Mouse (Mus musculus) WW6 (cell line): ENCODE results near the gene Hist1h2ao.
A peak's percentile ranks its signal among the peaks of the same experiment; 100 is the strongest.
"Not testable (repeated sequence)": the region's sequence is repeated elsewhere in the genome, so short reads cannot be mapped to it uniquely, and the experiment has no call there.

Experiments
- DNase-seq: peaks from one replicate; pipeline ENCODE4 v3.0.0-alpha.2; 2013; ENCODE audit warnings: low read depth, low spot score

Hist1h2ao gene

DNA sequence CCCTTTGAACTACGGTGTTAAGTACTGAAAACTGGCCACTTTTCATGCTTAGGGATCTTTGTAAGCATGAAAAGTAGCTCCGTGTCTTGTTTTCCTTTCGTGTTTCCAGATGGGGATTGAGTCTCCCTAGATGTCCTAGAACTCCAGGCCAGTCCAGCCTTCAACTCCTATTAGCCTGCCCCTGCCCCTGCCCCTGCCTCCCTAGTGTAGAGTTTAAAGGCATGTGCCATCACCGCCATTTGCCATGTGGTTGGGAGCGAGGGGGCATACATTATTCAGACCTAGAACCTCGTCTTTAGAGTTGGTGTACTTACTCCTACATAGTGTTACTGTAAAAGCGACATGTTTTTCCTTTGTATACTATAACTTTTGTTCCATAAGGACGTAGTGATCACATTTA, 809 bp downstream of the Hist1h2ao start:
- DNase-seq = not testable (repeated sequence)

DNA sequence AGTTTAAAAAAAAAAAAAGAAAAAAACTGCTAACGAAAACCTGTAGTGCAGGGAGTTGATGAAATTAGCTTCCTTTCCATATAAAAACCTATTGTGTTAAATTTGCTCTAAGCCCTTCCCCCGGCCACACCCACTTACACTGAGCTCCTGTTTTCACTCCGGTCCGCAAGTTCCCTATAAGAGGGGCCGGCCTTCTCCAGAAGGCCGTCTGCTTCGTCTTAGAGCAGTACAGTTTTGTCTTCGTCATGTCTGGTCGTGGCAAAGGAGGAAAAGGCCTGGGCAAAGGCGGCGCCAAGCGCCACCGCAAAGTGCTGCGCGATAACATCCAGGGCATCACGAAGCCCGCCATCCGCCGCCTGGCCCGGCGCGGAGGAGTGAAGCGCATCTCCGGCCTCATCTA, 1.3 kb downstream of the Hist1h2ao start, which contains the start of gene Hist1h4m:
Gene Hist1h4m, plus strand, starts transcription at position 208 of the 400 bp plus-strand sequence.
- not testable (repeated sequence) for DNase-seq

DNA sequence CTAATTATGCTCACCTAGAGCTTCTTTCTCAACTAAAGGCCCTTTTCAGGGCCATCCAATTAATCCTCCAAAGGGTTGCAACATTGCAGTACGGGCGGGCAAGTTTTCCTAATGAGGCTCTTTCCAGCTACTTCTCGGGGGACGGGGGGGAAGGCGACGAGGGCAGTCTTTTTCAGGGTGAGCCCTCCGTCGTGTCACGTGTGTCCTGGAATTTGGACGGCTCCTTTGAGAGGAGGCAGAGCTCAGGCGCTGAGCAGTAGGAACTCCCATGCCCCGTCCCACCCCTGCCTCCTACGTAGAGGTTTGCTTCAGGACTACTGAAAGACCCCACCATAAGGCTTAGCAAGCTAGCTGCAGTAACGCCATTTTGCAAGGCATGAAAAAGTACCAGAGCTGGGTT, 1.8 kb downstream of the Hist1h2ao start:
- not testable (repeated sequence) for DNase-seq

DNA sequence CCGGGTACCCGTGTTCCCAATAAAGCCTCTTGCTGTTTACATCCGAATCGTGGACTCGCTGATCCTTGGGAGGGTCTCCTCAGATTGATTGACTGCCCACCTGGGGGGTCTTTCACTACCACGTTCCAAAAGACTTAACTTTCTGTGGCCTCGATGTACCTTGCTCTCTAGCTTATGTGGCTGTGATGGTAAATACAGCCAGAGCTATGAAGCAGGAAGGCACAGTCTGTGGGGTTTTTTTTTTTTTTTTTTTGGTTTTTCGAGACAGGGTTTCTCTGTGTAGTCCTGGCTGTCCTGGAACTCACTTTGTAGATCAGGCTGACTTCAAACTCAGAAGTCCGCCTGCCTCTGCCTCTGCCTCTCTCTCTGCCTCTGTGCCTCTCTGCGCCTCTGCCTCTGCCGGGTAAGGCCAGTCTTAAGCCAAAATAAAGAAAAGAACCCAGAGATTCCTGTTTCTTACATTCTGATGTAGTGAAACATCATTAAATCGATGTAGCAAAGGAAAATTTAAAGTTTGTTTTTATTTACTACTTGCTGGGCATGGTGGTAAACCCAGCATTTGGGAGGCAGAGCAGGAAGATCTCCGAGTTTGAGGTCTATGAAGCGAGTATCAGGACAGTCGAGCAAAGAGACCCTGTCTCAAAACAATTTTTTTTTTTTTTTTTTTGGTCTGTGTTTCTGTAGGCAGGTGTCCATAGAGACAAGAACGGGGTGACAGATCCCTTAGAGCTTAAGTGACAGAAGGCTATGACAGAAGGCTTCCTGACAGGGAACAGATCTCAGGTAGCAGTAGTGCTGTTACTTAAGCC, 10.0 kb downstream of the Hist1h2ao start:
- DNase-seq = not testable (repeated sequence)

DNA sequence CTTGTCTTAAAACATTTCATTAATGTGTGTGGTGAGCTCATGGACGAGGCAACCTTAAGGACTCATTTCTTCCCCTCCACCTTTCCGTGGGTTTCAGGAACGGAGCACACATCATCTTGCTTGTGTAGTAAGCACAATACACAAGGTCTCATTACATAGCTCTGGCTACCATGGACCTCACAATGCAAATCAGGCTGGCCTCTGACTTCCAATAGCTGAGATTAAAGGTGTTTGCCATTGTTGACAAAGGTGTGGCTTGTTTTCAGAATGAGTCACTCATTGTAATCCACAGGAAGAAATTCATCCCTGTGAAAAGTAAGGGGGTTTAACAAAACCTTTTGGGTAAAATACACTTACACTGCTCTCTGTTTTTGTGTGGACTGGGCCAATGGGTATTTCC, 18.2 kb downstream of the Hist1h2ao start:
- DNase-seq = no peak

DNA sequence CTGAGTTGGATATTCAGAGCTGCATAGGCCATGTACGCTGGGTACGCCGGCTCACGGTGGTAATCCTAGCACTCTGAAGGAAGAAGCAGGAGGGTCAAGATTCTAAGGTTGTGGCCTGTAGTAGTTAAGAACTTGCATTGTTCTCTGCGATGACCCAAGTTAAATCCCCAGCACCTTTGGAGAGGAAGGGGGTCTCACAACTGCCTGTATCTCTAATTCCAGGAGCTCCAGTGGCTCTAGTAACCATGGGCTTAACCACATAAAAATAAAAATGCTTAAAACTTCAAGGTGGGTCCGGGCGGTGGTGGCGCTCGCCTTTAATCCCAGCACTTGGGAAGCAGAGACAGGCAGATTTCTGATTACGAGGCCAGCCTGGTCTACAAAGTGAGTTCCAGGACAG, 20.1 kb downstream of the Hist1h2ao start:
- DNase-seq = no peak

DNA sequence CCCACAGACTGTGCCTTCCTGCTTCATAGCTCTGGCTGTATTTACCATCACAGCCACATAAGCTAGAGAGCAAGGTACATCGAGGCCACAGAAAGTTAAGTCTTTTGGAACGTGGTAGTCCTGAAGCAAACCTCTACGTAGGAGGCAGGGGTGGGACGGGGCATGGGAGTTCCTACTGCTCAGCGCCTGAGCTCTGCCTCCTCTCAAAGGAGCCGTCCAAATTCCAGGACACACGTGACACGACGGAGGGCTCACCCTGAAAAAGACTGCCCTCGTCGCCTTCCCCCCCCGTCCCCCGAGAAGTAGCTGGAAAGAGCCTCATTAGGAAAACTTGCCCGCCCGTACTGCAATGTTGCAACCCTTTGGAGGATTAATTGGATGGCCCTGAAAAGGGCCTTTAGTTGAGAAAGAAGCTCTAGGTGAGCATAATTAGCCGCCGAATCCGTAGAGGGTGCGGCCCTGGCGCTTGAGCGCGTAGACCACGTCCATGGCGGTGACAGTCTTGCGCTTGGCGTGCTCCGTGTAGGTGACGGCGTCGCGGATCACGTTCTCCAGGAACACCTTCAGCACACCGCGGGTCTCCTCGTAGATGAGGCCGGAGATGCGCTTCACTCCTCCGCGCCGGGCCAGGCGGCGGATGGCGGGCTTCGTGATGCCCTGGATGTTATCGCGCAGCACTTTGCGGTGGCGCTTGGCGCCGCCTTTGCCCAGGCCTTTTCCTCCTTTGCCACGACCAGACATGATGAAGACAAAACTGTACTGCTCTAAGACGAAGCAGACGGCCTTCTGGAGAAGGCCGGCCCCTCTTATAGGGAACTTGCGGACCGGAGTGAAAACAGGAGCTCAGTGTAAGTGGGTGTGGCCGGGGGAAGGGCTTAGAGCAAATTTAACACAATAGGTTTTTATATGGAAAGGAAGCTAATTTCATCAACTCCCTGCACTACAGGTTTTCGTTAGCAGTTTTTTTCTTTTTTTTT, 21.4 kb downstream of the Hist1h2ao start, which contains the start of gene Hist1h4n:
Gene Hist1h4n, minus strand, starts transcription at position 779 of the 977 bp plus-strand sequence.
- DNase-seq = not testable (repeated sequence)

DNA sequence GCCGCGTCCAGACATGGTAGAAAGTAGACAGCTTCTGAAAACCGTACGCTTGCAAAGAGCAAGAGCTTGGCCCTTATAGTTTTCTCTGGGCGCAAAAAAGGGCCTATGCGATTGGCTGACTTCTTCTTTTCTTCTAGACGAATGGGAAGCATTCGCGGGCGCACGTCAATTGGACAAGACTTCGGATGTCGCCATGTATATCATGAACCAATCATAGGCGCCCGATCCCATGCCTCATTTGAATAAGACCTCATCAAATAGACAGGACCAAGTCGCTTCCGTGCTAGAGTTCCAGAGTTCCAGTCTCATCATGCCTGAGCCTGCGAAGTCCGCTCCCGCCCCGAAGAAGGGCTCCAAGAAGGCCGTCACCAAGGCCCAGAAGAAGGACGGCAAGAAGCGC, 23.2 kb downstream of the Hist1h2ao start, which contains the start of the genes Hist1h2ap and Hist1h2br:
Gene Hist1h2ap, minus strand, starts transcription at position 47 of the 400 bp plus-strand sequence.
Gene Hist1h2br, plus strand, starts transcription at position 283 of the 400 bp plus-strand sequence.
- not testable (repeated sequence) for DNase-seq

DNA sequence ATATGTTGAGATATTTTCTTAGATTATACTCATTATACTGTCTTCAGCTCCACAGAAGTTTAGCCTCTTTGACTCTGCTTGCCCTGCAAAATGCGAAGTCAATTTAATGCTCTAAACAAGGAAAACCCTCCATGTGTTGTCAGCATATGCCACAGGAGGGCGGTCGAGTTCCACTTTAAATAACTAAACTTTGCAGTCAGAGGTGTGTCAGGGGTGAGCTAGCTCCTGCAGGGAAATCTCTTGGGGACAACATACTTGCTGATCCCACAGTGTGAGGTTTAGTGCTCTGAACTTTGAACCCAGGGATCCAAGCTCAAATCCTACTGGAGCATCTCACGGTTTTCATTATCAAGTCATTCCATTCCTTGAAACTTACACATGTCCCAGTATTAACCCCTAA, 30.2 kb downstream of the Hist1h2ao start:
- not testable (repeated sequence) for DNase-seq

DNA sequence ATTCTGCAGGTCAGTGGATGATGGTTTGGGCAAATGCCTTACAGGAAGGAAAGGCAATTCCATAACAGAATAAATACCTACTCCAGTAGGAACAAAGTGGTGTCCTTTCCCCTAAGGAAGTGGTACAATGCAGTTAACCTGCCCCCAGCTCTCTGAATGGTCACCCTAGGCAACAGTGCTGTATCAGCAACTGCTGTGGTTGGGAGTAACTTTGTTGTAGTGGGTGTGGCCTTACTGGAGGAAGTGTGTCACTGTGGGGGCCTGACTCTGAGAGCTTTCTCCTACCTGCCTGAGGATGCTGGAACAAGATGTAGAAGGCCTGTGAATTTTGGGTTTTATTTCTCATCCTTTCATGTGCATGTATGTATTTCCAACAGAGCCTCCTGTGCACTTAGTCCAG, 36.1 kb downstream of the Hist1h2ao start:
- not testable (repeated sequence) for DNase-seq

DNA sequence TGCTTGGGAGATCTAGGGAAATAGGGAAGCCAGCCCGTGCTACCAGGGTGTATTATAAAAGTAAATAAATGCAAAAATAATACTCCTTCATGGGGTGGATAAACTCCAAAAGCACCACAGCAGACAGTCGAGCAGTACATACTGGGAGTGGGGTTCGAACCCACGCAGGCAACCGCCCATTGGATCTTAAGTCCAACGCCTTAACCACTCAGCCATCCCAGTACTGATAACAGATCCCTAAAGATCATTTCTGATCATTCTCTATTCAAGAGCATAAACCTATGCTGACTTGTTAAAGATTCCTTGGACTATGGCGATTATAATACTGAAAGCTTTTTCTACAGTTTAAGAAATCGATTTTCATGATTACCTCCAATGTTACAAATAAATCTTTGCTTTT, 37.6 kb downstream of the Hist1h2ao start:
- DNase-seq = peak; percentile 47

DNA sequence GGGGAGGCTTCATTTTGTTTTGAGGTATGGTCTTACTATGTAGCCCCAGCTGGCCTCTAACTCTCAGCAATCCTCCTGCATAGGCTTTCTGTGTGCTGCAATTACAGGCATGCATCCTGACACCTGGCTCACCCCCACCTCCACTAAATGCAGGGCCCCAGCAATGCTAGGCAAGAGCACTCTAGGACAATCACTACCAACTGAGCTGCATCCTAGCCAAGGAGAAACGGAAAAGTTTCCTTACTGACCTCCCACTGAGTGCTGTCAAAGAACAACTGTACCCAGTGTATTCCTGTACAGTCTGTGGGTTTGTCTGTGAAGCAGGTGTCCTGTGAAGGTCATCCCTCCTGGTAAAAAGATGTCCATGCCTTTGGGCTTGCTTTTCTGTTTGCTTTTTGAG, 40.4 kb downstream of the Hist1h2ao start:
- not testable (repeated sequence) for DNase-seq

DNA sequence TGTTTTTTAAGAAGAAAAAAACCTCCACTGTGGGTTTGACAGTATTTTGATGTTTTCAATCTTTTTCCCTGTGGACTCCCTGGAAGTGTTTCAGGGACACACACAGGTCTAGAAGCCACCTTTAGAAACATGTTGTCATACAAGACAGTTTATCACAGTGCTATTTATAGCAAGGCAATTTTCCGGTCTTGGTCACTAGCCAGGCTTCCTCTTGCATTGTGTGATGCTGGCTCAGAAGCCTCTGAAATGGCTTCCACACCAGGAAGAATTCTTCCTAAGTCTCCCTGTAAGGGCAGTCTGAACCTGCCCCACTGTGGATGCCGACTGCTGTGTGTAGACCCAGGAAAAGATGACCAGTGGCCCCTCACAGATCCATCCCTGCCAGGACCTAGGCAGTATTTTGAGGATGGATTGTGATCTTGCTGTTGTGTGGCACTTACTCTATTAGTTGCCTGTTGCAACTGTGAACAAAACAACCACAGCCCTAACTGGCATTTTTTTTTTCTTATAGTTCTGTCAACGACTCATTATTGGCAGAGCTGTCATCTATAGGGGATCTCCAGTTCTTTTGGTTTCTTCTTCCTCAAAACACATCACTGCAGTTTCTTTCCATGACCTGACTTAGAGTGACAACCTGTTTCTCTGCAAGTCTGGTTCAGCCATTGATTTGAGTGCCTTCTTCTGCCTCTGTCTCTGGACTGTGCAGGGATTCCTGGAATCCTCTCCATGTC, 42.1 kb downstream of the Hist1h2ao start:
- DNase-seq = no peak

DNA sequence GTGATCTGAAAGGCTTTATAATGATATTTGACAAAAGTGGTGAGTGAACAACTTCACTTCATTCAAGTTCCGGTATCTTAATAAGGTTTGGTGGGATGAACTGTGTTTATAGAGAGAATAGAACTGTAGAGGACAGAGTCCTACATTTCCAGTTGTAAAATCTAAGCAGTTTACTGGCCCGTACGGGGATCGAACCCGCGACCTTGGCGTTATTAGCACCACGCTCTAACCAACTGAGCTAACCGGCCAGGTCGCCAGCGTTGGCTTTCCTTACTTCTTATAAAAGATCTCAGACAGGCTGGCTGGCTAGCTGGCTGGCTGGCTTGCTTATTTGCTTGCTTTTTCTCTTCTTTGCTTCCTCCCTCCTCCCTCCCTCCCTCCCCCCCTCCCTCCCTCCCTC, 44.9 kb downstream of the Hist1h2ao start:
- DNase-seq = peak; percentile 56

DNA sequence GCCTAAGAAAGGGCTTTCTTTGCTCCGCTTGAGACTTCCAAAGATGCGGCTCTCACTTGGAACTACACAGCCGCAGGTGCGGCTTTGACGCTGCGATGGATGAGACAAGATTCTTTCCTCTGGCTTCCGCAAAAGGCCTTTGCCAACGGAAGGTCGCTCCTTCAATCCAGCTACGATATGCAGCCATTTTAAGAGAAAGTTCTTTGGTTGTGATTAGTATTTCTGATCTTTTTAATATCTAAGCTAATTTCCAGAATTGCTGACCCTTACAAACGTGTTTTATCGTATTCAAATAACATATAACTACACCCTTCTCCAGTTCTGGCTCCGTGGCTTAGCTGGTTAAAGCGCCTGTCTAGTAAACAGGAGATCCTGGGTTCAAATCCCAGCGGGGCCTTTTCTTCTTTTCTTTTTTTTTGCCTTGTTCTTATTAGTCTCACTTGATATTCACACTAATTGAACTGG, 45.5 kb downstream of the Hist1h2ao start:
- no peak for DNase-seq
